Comparison of ENCODE assay signal across 22 mouse cellular contexts in genomic region chr3:53147001-53147400, GRCm38 (mm10).
A peak's percentile ranks its signal among the peaks of the same experiment; 100 is the strongest.
DNase-seq lines count a peak whose midpoint lies in the region; TF ChIP-seq lines count a peak whose summit lies in the region.
"Had no signal": no experiment of that assay in that cellular context is flagged by ENCODE, and none has a peak within 500 bp of the region (broad histone marks: within the 10 kb centered on the region; RNA-seq: fewer than 3 reads in every experiment).

No protein-coding gene starts in this region.

- no peaks in the 10 kb centered on the region for H3K27me3 ChIP-seq in CH12.LX (replicated peaks)
- H3K27me3 ChIP-seq: embryonic facial prominence, embryonic 15.5 days; heart, embryonic 15.5 days; hindbrain, embryonic 15.5 days had no signal

- H3K9ac ChIP-seq in CH12.LX (ENCODE audit: insufficient read depth, low read depth): no peak overlapping the region
- H3K9ac ChIP-seq: embryonic facial prominence, embryonic 15.5 days; heart, embryonic 15.5 days; hindbrain, embryonic 15.5 days had no signal

- no peak overlapping the region for H3K4me3 ChIP-seq in CH12.LX (replicated peaks in 1 of 3; ENCODE audit: low read depth in 2 of 3, low read length in 2 of 3, poor library complexity in 1 of 3)
- H3K4me3 ChIP-seq: embryonic facial prominence, embryonic 15.5 days; erythroblast, embryonic 14.5 days; forebrain, embryonic 10.5 days; heart, embryonic 10.5 days; heart, embryonic 15.5 days; hindbrain, embryonic 15.5 days had no signal

- no peaks in the 10 kb centered on the region for H3K79me2 ChIP-seq in CH12.LX (replicated peaks; ENCODE audit: control insufficient read depth, extremely low read depth, insufficient read depth, poor library complexity, severe bottlenecking)

- no peak for TF ChIP-seq RAD21 in CH12.LX (IDR thresholded peaks at IDR 0.05; ENCODE audit: low read depth, low read length)

- dilution Hi-C loops in CH12.LX (cut with MboI; ENCODE audit: extremely low pct_ligation_motif_present, extremely low pct_unique_long_range_greater_than_20kb, low sequenced_read_pairs): no loop called here

- no peaks in the 10 kb centered on the region for H3K4me1 ChIP-seq in CH12.LX (ENCODE audit: control insufficient read depth in 1 of 2, insufficient read depth in 2 of 2)
- H3K4me1 ChIP-seq: embryonic facial prominence, embryonic 15.5 days had no signal

- TF ChIP-seq CTCF in CH12.LX (conservative IDR thresholded peaks at IDR 0.05 in 1 of 2, IDR thresholded peaks at IDR 0.05 in 1 of 2; ENCODE audit: low read depth in 2 of 2, low read length in 2 of 2): no peak

- no peak for TF ChIP-seq EP300 in CH12.LX (IDR thresholded peaks at IDR 0.05; ENCODE audit: low read length)

- no peak for TF ChIP-seq POLR2A in CH12.LX (IDR thresholded peaks at IDR 0.05; ENCODE audit: low read depth, low read length)

- DNase-seq in cerebellum, adult 9-10 months: peak; percentile 49
- no peak for DNase-seq in cerebellum, postnatal 36 days
- DNase-seq in 3134 (ENCODE audit: extremely low read depth, insufficient read length, low spot score) (peak; percentile 23), CH12.LX (ENCODE audit: extremely low read depth) (peak; percentile 35), ZHBTc4 (ENCODE audit: low read depth, low spot score) (peak; percentile 77)
- no peak for DNase-seq in spleen, postnatal 10 days (ENCODE audit: low spot score in 2 of 2)
- DNase-seq in neural tube, embryonic 10.5 days (ENCODE audit: extremely low spot score, low spot score): no peak
- DNase-seq: adrenal gland, postnatal 14 days; B cell, adult 2 months; cerebellum, adult 11-12 months; cerebellum, adult 9-11 months; embryo, embryonic 11 days; gastrocnemius, postnatal 36 days; heart, adult 18-20 months; heart, postnatal 14 days; kidney, adult 11 months had no signal

- in situ Hi-C loops in CH12.LX (cut with MboI; ENCODE audit: low pct_ligation_motif_present, low pct_unique_long_range_greater_than_20kb, low sequenced_read_pairs): no loop called here

- no peaks in the 10 kb centered on the region for H3K9me3 ChIP-seq in CH12.LX (replicated peaks; ENCODE audit: low read length)
- H3K9me3 ChIP-seq: embryonic facial prominence, embryonic 15.5 days; forebrain, embryonic 10.5 days; heart, embryonic 10.5 days; heart, embryonic 15.5 days; hindbrain, embryonic 15.5 days had no signal

- no peak overlapping the region for H3K4me2 ChIP-seq in CH12.LX (ENCODE audit: insufficient read depth, low read depth, poor library complexity, severe bottlenecking)
- H3K4me2 ChIP-seq: embryonic facial prominence, embryonic 15.5 days; heart, embryonic 15.5 days; hindbrain, embryonic 15.5 days had no signal

- no peak overlapping the region for H3K27ac ChIP-seq in CH12.LX (ENCODE audit: insufficient read depth, low read depth)
- H3K27ac ChIP-seq: embryonic facial prominence, embryonic 15.5 days; forebrain, embryonic 10.5 days; heart, embryonic 10.5 days; heart, embryonic 15.5 days; hindbrain, embryonic 15.5 days had no signal

- no peaks in the 10 kb centered on the region for H3K36me3 ChIP-seq in CH12.LX (replicated peaks in 1 of 2; ENCODE audit: control insufficient read depth in 1 of 2, insufficient read depth in 1 of 2, low read length in 1 of 2)
- H3K36me3 ChIP-seq: embryonic facial prominence, embryonic 15.5 days; forebrain, embryonic 10.5 days; heart, embryonic 10.5 days; heart, embryonic 15.5 days; hindbrain, embryonic 15.5 days had no signal

TF ChIP-seq in CH12.LX, 34 proteins besides CTCF, POLR2A, EP300 and RAD21:
- TF ChIP-seq HCFC1 (IDR thresholded peaks at IDR 0.05; ENCODE audit: low read depth, low read length) (no peak), MEF2A (IDR thresholded peaks at IDR 0.05; ENCODE audit: borderline replicate concordance, low read depth, low read length) (no peak), E2F4 (IDR thresholded peaks at IDR 0.05; ENCODE audit: insufficient replicate concordance, low read depth, low read length) (no peak), MAZ (IDR thresholded peaks at IDR 0.05; ENCODE audit: low read depth, low read length) (no peak), UBTF (IDR thresholded peaks at IDR 0.05; ENCODE audit: low read depth, low read length) (no peak), ETS1 (conservative IDR thresholded peaks at IDR 0.05; ENCODE audit: low read depth, low read length) (no peak), USF1 (IDR thresholded peaks at IDR 0.05; ENCODE audit: low read depth, low read length) (no peak), RCOR1 (conservative IDR thresholded peaks at IDR 0.05; ENCODE audit: low read depth, low read length) (no peak), MYC (IDR thresholded peaks at IDR 0.05; ENCODE audit: low read depth, low read length) (no peak), MAX (IDR thresholded peaks at IDR 0.05; ENCODE audit: low read length) (no peak), ZKSCAN1 (IDR thresholded peaks at IDR 0.05; ENCODE audit: borderline replicate concordance, low read depth, low read length) (no peak), SMC3 (IDR thresholded peaks at IDR 0.05; ENCODE audit: low read depth, low read length) (no peak), NRF1 (IDR thresholded peaks at IDR 0.05; ENCODE audit: low read depth, low read length) (no peak), NELFE (IDR thresholded peaks at IDR 0.05; ENCODE audit: low read depth, low read length) (no peak), ZNF384 (IDR thresholded peaks at IDR 0.05; ENCODE audit: low read depth, low read length) (no peak), PAX5 (IDR thresholded peaks at IDR 0.05; ENCODE audit: low read length) (no peak)

Comparison
In these comparisons a context has a peak if more than half of its experiments do, and no peak if none do; other contexts are left out.
1. DNase-seq: peak in cerebellum, adult 9-10 months (single experiment), 3134 (single experiment), CH12.LX (single experiment) and ZHBTc4 (single experiment); none in cerebellum, postnatal 36 days (0 of 2), spleen, postnatal 10 days (0 of 2) and neural tube, embryonic 10.5 days (single experiment).